Comparison of ENCODE assay signal across 18 mouse cellular contexts in the genomic region with DNA sequence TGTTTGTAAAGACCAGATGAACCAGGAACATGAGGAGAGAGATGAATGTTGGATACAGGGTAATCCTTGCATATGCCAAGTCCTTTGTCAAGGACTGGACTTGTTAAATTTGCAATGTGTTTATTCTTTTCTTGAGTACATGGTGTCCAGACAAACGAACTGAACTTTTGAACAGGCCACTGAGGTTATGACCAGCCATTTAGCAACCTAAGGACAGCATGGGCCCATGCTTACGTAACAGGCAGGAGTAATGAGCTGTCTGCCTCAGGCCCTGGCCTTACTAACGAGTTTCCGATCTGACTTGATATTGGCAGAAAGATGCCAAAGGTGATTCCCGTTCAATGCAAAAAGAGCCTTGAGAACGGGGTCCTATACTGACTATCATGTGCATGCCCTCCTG.
DNase-seq lines count a peak whose midpoint lies in the region; ATAC-seq and TF ChIP-seq lines count a peak whose summit lies in the region.
"Had no signal": no experiment of that assay in that cellular context is flagged by ENCODE, and none has a peak within 500 bp of the region (broad histone marks: within the 10 kb centered on the region; RNA-seq: fewer than 3 reads in every experiment).

No protein-coding gene starts in this region.

- no peak overlapping the region for H3K4me3 ChIP-seq in liver, adult 2 months (ENCODE audit: insufficient read depth, low read depth, low read length)
- H3K4me3 ChIP-seq in liver, embryonic 11.5 days (ENCODE audit: low read depth, low read length), result no peak overlapping the region
- H3K4me3 ChIP-seq: embryonic facial prominence, embryonic 12.5 days; forebrain, embryonic 12.5 days; heart, embryonic 10.5 days; hindbrain, embryonic 15.5 days; left cerebral cortex, adult 2 months had no signal

- TF ChIP-seq CTCF in liver, adult 2 months (IDR thresholded peaks at IDR 0.05; ENCODE audit: low read depth, low read length), result no peak

- H3K27me3 ChIP-seq in liver, adult 2 months (ENCODE audit: control insufficient read depth, insufficient read depth, low read length), result no peaks in the 10 kb centered on the region
- no peaks in the 10 kb centered on the region for H3K27me3 ChIP-seq in liver, embryonic 11.5 days (replicated peaks; ENCODE audit: control insufficient read depth, insufficient read depth, low read length)
- H3K27me3 ChIP-seq: embryonic facial prominence, embryonic 12.5 days; forebrain, embryonic 12.5 days; hindbrain, embryonic 15.5 days; Patski had no signal

- peaks cover 18% of the 10 kb centered on the region for H3K4me1 ChIP-seq in liver, adult 2 months (ENCODE audit: control insufficient read depth, insufficient read depth, low read length)
- H3K4me1 ChIP-seq in liver, embryonic 11.5 days (replicated peaks; ENCODE audit: control insufficient read depth, insufficient read depth, low read length), result no peaks in the 10 kb centered on the region
- H3K4me1 ChIP-seq: embryonic facial prominence, embryonic 12.5 days; heart, embryonic 10.5 days; hindbrain, embryonic 15.5 days had no signal

- H3K79me2 ChIP-seq in liver, adult 2 months (ENCODE audit: control insufficient read depth, insufficient read depth, low read length), result no peaks in the 10 kb centered on the region

- WGBS in liver, adult 2 months, result 14% methylated on average over 6 of the region's 6 CpGs
- 82% methylated on average over 6 of the region's 6 CpGs for WGBS in liver, embryonic 11.5 days

- peaks cover 56% of the 10 kb centered on the region for H3K36me3 ChIP-seq in liver, adult 2 months (ENCODE audit: control insufficient read depth, insufficient read depth, low read length)
- H3K36me3 ChIP-seq in liver, embryonic 11.5 days (ENCODE audit: control insufficient read depth, insufficient read depth, low read length), result no peaks in the 10 kb centered on the region; the same call in 1 of the 2 replicates

- H3K27ac ChIP-seq in liver, adult 2 months (replicated peaks; ENCODE audit: insufficient read depth, low read depth, low read length), result peak overlapping the region; percentile 96
- no peak overlapping the region for H3K27ac ChIP-seq in liver, embryonic 11.5 days (ENCODE audit: low read depth, low read length)
- H3K27ac ChIP-seq: embryonic facial prominence, embryonic 12.5 days; forebrain, embryonic 12.5 days; heart, embryonic 10.5 days; hindbrain, embryonic 15.5 days; left cerebral cortex, adult 2 months had no signal

- no peak for ATAC-seq in liver, embryonic 11.5 days (replicated peaks; ENCODE audit: low FRiP score)
- ATAC-seq: Patski had no signal

- no peak overlapping the region for H3K4me2 ChIP-seq in liver, embryonic 11.5 days
- H3K4me2 ChIP-seq: embryonic facial prominence, embryonic 12.5 days; forebrain, embryonic 12.5 days; hindbrain, embryonic 15.5 days; midbrain, embryonic 11.5 days had no signal

- TF ChIP-seq POLR2A in liver, adult 2 months (IDR thresholded peaks at IDR 0.05; ENCODE audit: extremely low read depth, insufficient read depth, low read length), result no peak

- H3K9ac ChIP-seq in liver, adult 2 months (ENCODE audit: low read depth, low read length), result peak overlapping the region; percentile 28; the same call in 1 of the 2 replicates
- no peak overlapping the region for H3K9ac ChIP-seq in liver, embryonic 11.5 days (ENCODE audit: low read depth, low read length)
- H3K9ac ChIP-seq: embryonic facial prominence, embryonic 12.5 days; forebrain, embryonic 12.5 days; hindbrain, embryonic 15.5 days had no signal

- intact Hi-C loops in heart, postnatal 14 days (cut with DNase I), result no loop called here

- peak; percentile 57 for DNase-seq in heart, adult 11 months
- DNase-seq in heart, postnatal 14 days, result no peak
- peak; percentile 100 for DNase-seq in liver, adult 2 months (ENCODE audit: extremely low read depth, low read depth, low spot score)
- DNase-seq in liver, embryonic 11.5 days (ENCODE audit: low spot score), result no peak
- DNase-seq in adrenal gland, postnatal 14 days, result peak; percentile 37
- DNase-seq in gonadal fat pad, adult 2 months (ENCODE audit: low read depth), result peak; percentile 57
- DNase-seq in spleen, postnatal 36 days (ENCODE audit: low spot score in 2 of 2), result no peak
- DNase-seq in spleen, postnatal 10 days (ENCODE audit: low spot score in 2 of 2), result no peak
- DNase-seq: cerebellum, adult 2 months; cerebellum, postnatal 25 days; right cerebral cortex, postnatal 4 days had no signal

- no peaks in the 10 kb centered on the region for H3K9me3 ChIP-seq in liver, embryonic 11.5 days (ENCODE audit: control insufficient read depth, low read length)
- H3K9me3 ChIP-seq: embryonic facial prominence, embryonic 12.5 days; forebrain, embryonic 12.5 days; heart, embryonic 10.5 days; hindbrain, embryonic 15.5 days had no signal

Comparison
In these comparisons a context has a peak if more than half of its experiments do, and no peak if none do; other contexts are left out.
1. DNase-seq: peak in heart, adult 11 months (single experiment), liver, adult 2 months (single experiment), adrenal gland, postnatal 14 days (single experiment) and gonadal fat pad, adult 2 months (single experiment); none in heart, postnatal 14 days (0 of 2), liver, embryonic 11.5 days (single experiment), spleen, postnatal 36 days (0 of 2) and spleen, postnatal 10 days (0 of 2).